Mouse (Mus musculus) left cerebral cortex, postnatal 25 days (tissue): ENCODE data around the gene Itgb1. TPM values are rescaled to one million over a fixed set of nuclear protein-coding genes. Genes with fewer than 3 reads are reported as not detected.

Experiments
- DNase-seq, 2 experiments: peaks; one replicate each; pipeline ENCODE4 v3.0.0; 2022; ENCODE audit warnings: low spot score in 2 of 2, mixed read lengths in 1 of 2
- intact Hi-C: fragments of 180-260 bp; cut with DNase I; formaldehyde crosslinking; loops from one replicate; pipeline ENCODE4 v1.15.1; 2025
- total RNA-seq, 2 experiments: library from RNA; stranded (reverse); gene quantifications; 2 replicates each; pipeline ENCODE4 v1.2.3; 2021

Gene Itgb1
- total RNA-seq, 2 experiments from 2014 or later: 54.4 to 58.3 TPM

- peak in 1 of 2 experiments; percentile 77 for DNase-seq
- intact Hi-C loops: no loop called here
Observed at GRCm38 (mm10) chr8:128679909-128680308, 5.5 kb upstream of the Itgb1 start.

- no peak for DNase-seq
- intact Hi-C loops: no loop called here
Observed at GRCm38 (mm10) chr8:128680548-128681325, 4.7 kb upstream of the Itgb1 start.

- intact Hi-C loops: no loop called here
- no peak for DNase-seq
Observed at GRCm38 (mm10) chr8:128681970-128682369, 3.5 kb upstream of the Itgb1 start.

GRCm38 (mm10) chr8:128684609-128685506 lies 596 bp upstream of the Itgb1 start:
- no peak for DNase-seq
- intact Hi-C loops: loop anchor here (2.0 kb wide), 1 partner anchor 30 kb away; no protein-coding TSS in a partner anchor

GRCm38 (mm10) chr8:128686429-128686990 lies 1.1 kb downstream of the Itgb1 start:
- peak in 1 of 2 experiments; percentile 9 for DNase-seq
- intact Hi-C loops: no loop called here

- intact Hi-C loops: no loop called here
- no peak for DNase-seq
Observed at GRCm38 (mm10) chr8:128688679-128689078, 3.2 kb downstream of the Itgb1 start.

GRCm38 (mm10) chr8:128690056-128690455 lies 4.6 kb downstream of the Itgb1 start:
- intact Hi-C loops: no loop called here
- no peak for DNase-seq

- intact Hi-C loops: no loop called here
- no peak for DNase-seq
Observed at GRCm38 (mm10) chr8:128696701-128697397, 11.4 kb downstream of the Itgb1 start.

GRCm38 (mm10) chr8:128697945-128698344 lies 12.5 kb downstream of the Itgb1 start:
- intact Hi-C loops: no loop called here
- DNase-seq: no peak

GRCm38 (mm10) chr8:128704376-128704775 lies 18.9 kb downstream of the Itgb1 start:
- intact Hi-C loops: no loop called here
- DNase-seq: no peak

- DNase-seq: peak in 1 of 2 experiments; percentile 42
- intact Hi-C loops: no loop called here
Observed at GRCm38 (mm10) chr8:128704836-128705235, 19.4 kb downstream of the Itgb1 start.

- intact Hi-C loops: loop anchor here (2.0 kb wide), 1 partner anchor 56 kb away; no protein-coding TSS in a partner anchor
- peak; percentile 57 to 76 for DNase-seq
Observed at GRCm38 (mm10) chr8:128709261-128709660, 23.8 kb downstream of the Itgb1 start.

- intact Hi-C loops: no loop called here
- peak; percentile 27 to 87 for DNase-seq
Observed at GRCm38 (mm10) chr8:128716184-128716583, 30.7 kb downstream of the Itgb1 start.

GRCm38 (mm10) chr8:128724819-128725218 lies 39.4 kb downstream of the Itgb1 start:
- peak in 1 of 2 experiments; percentile 66 for DNase-seq
- intact Hi-C loops: loop anchor here (2.0 kb wide), 1 partner anchor 72 kb away; no protein-coding TSS in a partner anchor

GRCm38 (mm10) chr8:128727213-128727612 lies 41.8 kb downstream of the Itgb1 start:
- no peak for DNase-seq
- intact Hi-C loops: no loop called here

GRCm38 (mm10) chr8:128732254-128732653 lies 46.8 kb downstream of the Itgb1 start:
- intact Hi-C loops: no loop called here
- DNase-seq: no peak

GRCm38 (mm10) chr8:128734118-128734517 lies 48.7 kb downstream of the Itgb1 start:
- DNase-seq: no peak
- intact Hi-C loops: no loop called here

- intact Hi-C loops: no loop called here
- DNase-seq: peak in 1 of 2 experiments; percentile 62
Observed at GRCm38 (mm10) chr8:128735692-128736091, 50.2 kb downstream of the Itgb1 start.
